Mouse (Mus musculus) hindbrain, embryonic 15.5 days (tissue): ENCODE data around the gene Vasp. TPM values are rescaled to one million over a fixed set of nuclear protein-coding genes. Genes with fewer than 3 reads are reported as not detected.
A peak's percentile ranks its signal among the peaks of the same experiment; 100 is the strongest.

Experiments
- ATAC-seq: fragments of 200-750 bp; cut with Nextera tagmentation; 2 replicates; pipeline ENCODE4 v1.8.0; 2017; ENCODE audit warnings: low read depth, moderate number of reproducible peaks, moderate TSS enrichment; ENCODE audit not compliant: low FRiP score
- H3K27ac ChIP-seq: fragments of 300-500 bp; sonication (generic); replicated peaks from 2 replicates; pipeline ENCODE4 v1.5.1; 2015; ENCODE audit warnings: mild to moderate bottlenecking, inconsistent platforms
- H3K27me3 ChIP-seq: fragments of 300-500 bp; sonication (generic); 2 replicates; pipeline ENCODE4 v1.6.1; 2015; ENCODE audit warnings: control low read depth, inconsistent platforms
- H3K36me3 ChIP-seq: fragments of 300-500 bp; sonication (generic); 2 replicates; pipeline ENCODE4 v1.6.1; 2015; ENCODE audit warnings: control low read depth, inconsistent platforms
- H3K4me1 ChIP-seq: fragments of 300-500 bp; sonication (generic); replicated peaks from 2 replicates; pipeline ENCODE4 v1.6.1; 2015; ENCODE audit warnings: control low read depth, inconsistent platforms
- H3K4me2 ChIP-seq: fragments of 300-500 bp; sonication (generic); 2 replicates; pipeline ENCODE4 v1.6.1; 2015; ENCODE audit warnings: moderate library complexity, mild to moderate bottlenecking, inconsistent platforms
- H3K4me3 ChIP-seq: fragments of 300-500 bp; sonication (generic); 2 replicates; pipeline ENCODE4 v1.5.1; 2015; ENCODE audit warnings: mild to moderate bottlenecking, inconsistent platforms
- H3K9ac ChIP-seq: fragments of 300-500 bp; sonication (generic); 2 replicates; pipeline ENCODE4 v1.6.1; 2015; ENCODE audit warnings: inconsistent platforms
- H3K9me3 ChIP-seq: fragments of 300-500 bp; sonication (generic); 2 replicates; pipeline ENCODE4 v1.6.1; 2016; ENCODE audit warnings: control low read depth, inconsistent platforms
- WGBS: fragments of 180-500 bp; shearing (Covaris S2); methylation state at CpG from one replicate; pipeline ENCODE4 v1.1.7; 2015; 5-methylcytosine and 5-hydroxymethylcytosine counted together
- polyA plus RNA-seq: library from polyadenylated mRNA; unstranded; fragments of >200 nt; fragmentation: Nextera tagmentation; extraction: Ambion mirVana; gene quantifications from 2 replicates; pipeline ENCODE4 v1.2.1, GENCODE M21; 2015

Gene Vasp
- polyA plus RNA-seq, 1 experiment from 2014 or later = 42.1 TPM

GRCm38 (mm10) chr7:19211996-19212755 lies 59.4 kb downstream of the Vasp start, which contains the start of gene Gpr4:
Gpr4 (plus strand) TSS chr7:19212538.
- peak; percentile 43; the same call in 1 of the 2 replicates for ATAC-seq
- peak within 1 kb of the TSS; percentile 53 for H3K9ac ChIP-seq
- 0 out of 2 replicates have a peak, but pooled peaks cover 3% of the 10 kb centered on the region for H3K27me3 ChIP-seq
- H3K4me3 ChIP-seq = peak within 1 kb of the TSS; percentile 53
- no peaks in the 10 kb centered on the region for H3K9me3 ChIP-seq
- H3K4me1 ChIP-seq = peaks cover 9% of the 10 kb centered on the region
- peak within 1 kb of the TSS; percentile 94 for H3K4me2 ChIP-seq
- H3K27ac ChIP-seq = no peak within 1 kb of the TSS
- no peaks in the 10 kb centered on the region for H3K36me3 ChIP-seq
- WGBS = 2% methylated on average over 27 of the region's 30 CpGs

GRCm38 (mm10) chr7:19211041-19211675 lies 60.5 kb downstream of the Vasp start:
- no peak overlapping the region for H3K9ac ChIP-seq
- WGBS = 54% methylated on average over 5 of the region's 5 CpGs
- H3K27me3 ChIP-seq = 0 out of 2 replicates have a peak, but pooled peaks cover 3% of the 10 kb centered on the region
- H3K27ac ChIP-seq = no peak overlapping the region
- peaks cover 9% of the 10 kb centered on the region for H3K4me1 ChIP-seq
- H3K36me3 ChIP-seq = no peaks in the 10 kb centered on the region; the same call in 1 of the 2 replicates
- ATAC-seq = no peak
- no peaks in the 10 kb centered on the region for H3K9me3 ChIP-seq
- H3K4me2 ChIP-seq = no peak overlapping the region
- no peak overlapping the region for H3K4me3 ChIP-seq

DNA sequence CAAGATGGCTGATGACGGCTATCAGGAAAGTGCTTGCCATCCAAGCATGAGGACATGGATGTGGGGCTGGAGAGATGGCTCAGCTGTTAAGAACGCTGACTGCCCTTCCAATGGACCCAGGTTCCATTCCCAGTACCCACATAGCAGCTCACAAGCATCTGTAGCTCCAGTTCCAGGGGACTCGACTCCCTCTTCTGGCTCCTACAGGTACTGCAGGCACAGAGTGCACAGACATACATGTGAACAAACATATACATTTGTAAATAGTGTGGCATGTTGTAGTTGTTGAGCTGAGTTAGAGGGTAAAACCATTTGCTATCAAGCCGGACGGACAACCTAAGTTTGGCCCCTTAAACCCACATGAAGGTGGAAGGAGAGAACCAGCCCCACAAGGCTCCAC lies 61.6 kb downstream of the Vasp start:
- Histone ChIP-seq H3K27ac (no peak overlapping the region), H3K4me2 (no peak overlapping the region), H3K9ac (no peak overlapping the region), H3K4me3 (no peak overlapping the region), H3K36me3 (peaks cover 9% of the 10 kb centered on the region), H3K4me1 (peaks cover 9% of the 10 kb centered on the region), H3K27me3 (0 out of 2 replicates have a peak, but pooled peaks cover 3% of the 10 kb centered on the region), H3K9me3 (no peaks in the 10 kb centered on the region)
- no peak for ATAC-seq
- WGBS = 93% methylated on average over 5 of the region's 5 CpGs

DNA sequence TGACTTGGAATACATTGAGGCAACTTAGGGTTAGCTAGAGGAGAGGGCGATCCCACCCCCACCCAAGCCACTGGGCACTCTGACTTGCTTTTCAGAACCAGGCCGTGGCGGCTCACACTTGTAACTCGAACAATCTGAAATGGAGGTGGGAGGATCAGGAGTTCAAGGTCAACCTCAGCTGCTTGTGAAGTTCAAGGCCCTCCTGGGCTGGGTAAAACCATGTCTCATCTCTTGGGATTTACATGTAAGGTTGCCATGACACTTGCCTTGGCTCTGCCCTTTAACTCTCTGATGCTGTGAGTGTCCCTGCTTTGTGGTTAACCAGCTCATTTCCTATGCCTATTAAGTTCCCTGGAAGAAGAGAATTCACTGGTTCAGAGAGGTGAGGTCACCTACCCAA lies 62.1 kb downstream of the Vasp start:
- Histone ChIP-seq H3K4me1 (peaks cover 9% of the 10 kb centered on the region), H3K36me3 (peaks cover 14% of the 10 kb centered on the region)
- WGBS = 84% methylated on average over 4 of the region's 4 CpGs

GRCm38 (mm10) chr7:19208944-19209472 lies 62.6 kb downstream of the Vasp start:
- Histone ChIP-seq H3K4me2 (no peak overlapping the region), H3K9ac (no peak overlapping the region), H3K4me1 (peaks cover 9% of the 10 kb centered on the region), H3K4me3 (no peak overlapping the region), H3K27me3 (0 out of 2 replicates have a peak, but pooled peaks cover 3% of the 10 kb centered on the region), H3K36me3 (peaks cover 19% of the 10 kb centered on the region), H3K9me3 (no peaks in the 10 kb centered on the region), H3K27ac (no peak overlapping the region)
- ATAC-seq = no peak
- 50% methylated on average over 7 of the region's 7 CpGs for WGBS

More for the DNA sequence above, 62.1 kb downstream of the Vasp start:
- 0 out of 2 replicates have a peak, but pooled peaks cover 3% of the 10 kb centered on the region for H3K27me3 ChIP-seq
- no peak overlapping the region for H3K4me2 ChIP-seq
- no peaks in the 10 kb centered on the region for H3K9me3 ChIP-seq
- H3K9ac ChIP-seq = no peak overlapping the region
- H3K27ac ChIP-seq = no peak overlapping the region
- H3K4me3 ChIP-seq = no peak overlapping the region
- no peak for ATAC-seq

- Histone ChIP-seq H3K9me3 (no peaks in the 10 kb centered on the region), H3K4me1 (peaks cover 9% of the 10 kb centered on the region), H3K9ac (no peak overlapping the region), H3K27ac (no peak overlapping the region), H3K27me3 (0 out of 2 replicates have a peak, but pooled peaks cover 3% of the 10 kb centered on the region), H3K4me2 (no peak overlapping the region), H3K36me3 (peaks cover 22% of the 10 kb centered on the region), H3K4me3 (no peak overlapping the region)
- WGBS = 81% methylated on average over 13 of the region's 13 CpGs
- ATAC-seq = 0 out of 2 replicates have a peak, but pooled peaks have one; percentile 16
These were observed 63.3 kb downstream of the Vasp start for GRCm38 (mm10) chr7:19208201-19208910.

Other genes starting within 250 kb of the Vasp start
- gene Foxa3, start 248.3 kb downstream of the Vasp start, polyA plus RNA-seq = 0.08 TPM in 1 of 2 replicates, not detected in the other
- 27.5 and 30.1 TPM in 2 replicates for gene Sympk, start 247.4 kb downstream of the Vasp start, polyA plus RNA-seq
- gene Rsph6a, start 217.1 kb downstream of the Vasp start, polyA plus RNA-seq = 0.16 and 0.31 TPM in 2 replicates
- 36.2 and 42.5 TPM in 2 replicates for gene Dmwd, start 195.6 kb downstream of the Vasp start, polyA plus RNA-seq
- gene Dmpk, start 188.0 kb downstream of the Vasp start, polyA plus RNA-seq = 10.5 and 10.9 TPM in 2 replicates
- gene Six5, start 177.2 kb downstream of the Vasp start, polyA plus RNA-seq = 2.5 and 2.6 TPM in 2 replicates
- 6.9 and 8.1 TPM in 2 replicates for gene Gm4969, start 153.4 kb downstream of the Vasp start, polyA plus RNA-seq
- gene Fbxo46, start 152.0 kb downstream of the Vasp start, polyA plus RNA-seq = 16.2 and 16.6 TPM in 2 replicates
- gene Qpctl, start 122.5 kb downstream of the Vasp start, polyA plus RNA-seq = 21.7 and 24.2 TPM in 2 replicates
- gene Snrpd2, start 122.1 kb downstream of the Vasp start, polyA plus RNA-seq = 116 and 118 TPM in 2 replicates
- gene Gipr, start 105.7 kb downstream of the Vasp start, polyA plus RNA-seq = 2.1 TPM in 2 replicates
- 8.2 and 8.8 TPM in 2 replicates for gene Eml2, start 95.4 kb downstream of the Vasp start, polyA plus RNA-seq
- 2.7 and 3.8 TPM in 2 replicates for gene Gpr4, start 59.3 kb downstream of the Vasp start, polyA plus RNA-seq
- gene Opa3, start 43.5 kb downstream of the Vasp start, polyA plus RNA-seq = 38.5 and 41.8 TPM in 2 replicates
- 0.96 and 1.2 TPM in 2 replicates for gene Ppm1n, start 8.2 kb upstream of the Vasp start, polyA plus RNA-seq
- 112 and 130 TPM in 2 replicates for gene Rtn2, start 10.8 kb upstream of the Vasp start, polyA plus RNA-seq
- 0.08 and 0.14 TPM in 2 replicates for gene Fosb, start 38.2 kb upstream of the Vasp start, polyA plus RNA-seq
- 84.8 and 88.9 TPM in 2 replicates for gene Ercc1, start 73.0 kb upstream of the Vasp start, polyA plus RNA-seq
- gene Cd3eap, start 87.7 kb upstream of the Vasp start, polyA plus RNA-seq = 21.2 and 22.5 TPM in 2 replicates
- gene Ppp1r13l, start 87.9 kb upstream of the Vasp start, polyA plus RNA-seq = 2.6 and 3.0 TPM in 2 replicates
- 23.8 and 24.4 TPM in 2 replicates for gene Ercc2, start 110.2 kb upstream of the Vasp start, polyA plus RNA-seq
- gene Klc3, start 132.3 kb upstream of the Vasp start, polyA plus RNA-seq = 1.2 and 2.1 TPM in 2 replicates
- gene Ckm, start 133.0 kb upstream of the Vasp start, polyA plus RNA-seq = 0.23 and 1.4 TPM in 2 replicates
- gene Mark4, start 187.0 kb upstream of the Vasp start, polyA plus RNA-seq = 18.4 and 18.7 TPM in 2 replicates
- 0.76 and 0.82 TPM in 2 replicates for gene Exoc3l2, start 191.5 kb upstream of the Vasp start, polyA plus RNA-seq
- 4.5 and 4.8 TPM in 2 replicates for gene Bloc1s3, start 236.6 kb upstream of the Vasp start, polyA plus RNA-seq
- gene Trappc6a, start 236.6 kb upstream of the Vasp start, polyA plus RNA-seq = 39.4 and 41.4 TPM in 2 replicates
- gene Nkpd1, start 246.0 kb upstream of the Vasp start, polyA plus RNA-seq = 1.1 and 1.2 TPM in 2 replicates